Mouse (Mus musculus) thymus, adult 2 months (tissue): ENCODE measurements around the gene Rad51ap2.

ENCODE experiments used
- CTCF ChIP-seq: fragments of 200-500 bp; IDR thresholded peaks from 2 replicates; pipeline ENCODE4 v1.5.1; 2012; ENCODE audit warnings: mild to moderate bottlenecking, control low read depth, low read length, moderate library complexity, borderline replicate concordance; ENCODE audit not compliant: control insufficient read depth, poor library complexity, insufficient read depth; ENCODE audit errors: extremely low read depth
- POLR2A ChIP-seq: fragments of 200-500 bp; IDR thresholded peaks from 2 replicates; pipeline ENCODE4 v1.6.1; 2012; ENCODE audit warnings: mild to moderate bottlenecking, low read length, control low read depth, moderate library complexity; ENCODE audit not compliant: control insufficient read depth, poor library complexity, insufficient read depth; ENCODE audit errors: extremely low read depth

GRCm38 (mm10) chr12:11433716-11434115 lies 22.2 kb upstream of the Rad51ap2 start:
- TF ChIP-seq CTCF (no peak), POLR2A (no peak)
